Mouse (Mus musculus): ENCODE measurements around the gene Wrap53. TPM values are rescaled to one million over a fixed set of nuclear protein-coding genes. Genes with fewer than 3 reads are reported as not detected.
"Not testable (repeated sequence)": the region's sequence is repeated elsewhere in the genome, so short reads cannot be mapped to it uniquely, and the experiment has no call there.

The Wrap53 gene
- polyA plus RNA-seq, 1 experiment from 2014 or later, result 27.1 TPM

GRCm38 (mm10) chr11:69547071-69547470, 33.0 kb downstream of the Wrap53 start:
- Histone ChIP-seq H3K4me1 (peaks cover 18% of the 10 kb centered on the region), H3K4me3 (peak overlapping the region; percentile 56), H3K36me3 (no peaks in the 10 kb centered on the region), H3K27me3 (replicated peaks) (peaks cover 62% of the 10 kb centered on the region), H3K27ac (no peak overlapping the region), H3K4me2 (peak overlapping the region; percentile 88), H3K9ac (peak overlapping the region; percentile 65), H3K9me3 (replicated peaks) (no peaks in the 10 kb centered on the region)
- WGBS (ENCODE audit: insufficient replicate concordance), result 3% methylated on average over 15 of the region's 15 CpGs
- no peak for ATAC-seq

- no peaks in the 10 kb centered on the region for H3K9me3 ChIP-seq (replicated peaks)
- no peaks in the 10 kb centered on the region for H3K36me3 ChIP-seq
- peak overlapping the region; percentile 88 for H3K4me2 ChIP-seq
- peak; percentile 47; the same call in 1 of the 2 replicates for ATAC-seq
- peak overlapping the region; percentile 56 for H3K4me3 ChIP-seq
- H3K27me3 ChIP-seq (replicated peaks), result peaks cover 58% of the 10 kb centered on the region
- no peak overlapping the region for H3K27ac ChIP-seq
- under 1% methylated on average over 44 of the region's 44 CpGs for WGBS (ENCODE audit: insufficient replicate concordance)
- H3K9ac ChIP-seq, result peak overlapping the region; percentile 65
- peaks cover 18% of the 10 kb centered on the region for H3K4me1 ChIP-seq
Observed at GRCm38 (mm10) chr11:69546423-69547053, 33.5 kb downstream of the Wrap53 start.

DNA sequence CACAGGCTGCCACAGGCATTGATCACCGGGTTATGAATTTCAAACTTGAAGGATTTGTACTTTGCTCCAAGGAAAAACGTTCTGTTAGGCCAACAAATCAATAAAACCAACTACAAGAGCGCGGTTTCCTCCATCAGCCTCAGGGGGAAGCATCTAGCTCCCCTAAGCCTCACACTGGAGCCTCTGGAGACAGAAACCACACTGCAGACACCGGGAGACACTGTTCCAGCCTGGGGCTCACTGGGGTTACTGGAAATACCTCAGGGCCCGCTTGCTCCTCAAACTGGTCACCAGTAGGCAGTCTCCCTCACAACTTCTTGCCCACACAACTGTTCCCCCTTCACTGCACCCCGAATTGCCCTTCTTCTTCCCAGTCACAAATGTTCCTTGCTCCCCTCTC, 34.1 kb downstream of the Wrap53 start:
- no peak overlapping the region for H3K27ac ChIP-seq
- ATAC-seq, result no peak
- no peaks in the 10 kb centered on the region for H3K9me3 ChIP-seq (replicated peaks)
- H3K4me2 ChIP-seq, result peak overlapping the region; percentile 88
- H3K4me1 ChIP-seq, result peaks cover 18% of the 10 kb centered on the region
- H3K27me3 ChIP-seq (replicated peaks), result peaks cover 54% of the 10 kb centered on the region
- no peaks in the 10 kb centered on the region for H3K36me3 ChIP-seq
- peak overlapping the region; percentile 65; the same call in 1 of the 2 replicates for H3K9ac ChIP-seq
- H3K4me3 ChIP-seq, result peak overlapping the region; percentile 56
- WGBS (ENCODE audit: insufficient replicate concordance), result 23% methylated on average over 7 of the region's 7 CpGs

GRCm38 (mm10) chr11:69543598-69543997, 36.5 kb downstream of the Wrap53 start:
- no peaks in the 10 kb centered on the region for H3K36me3 ChIP-seq
- ATAC-seq, result no peak
- peaks cover 18% of the 10 kb centered on the region for H3K4me1 ChIP-seq
- H3K4me2 ChIP-seq, result no peak overlapping the region
- WGBS (ENCODE audit: insufficient replicate concordance), result 69% methylated on average over 3 of the region's 3 CpGs
- H3K4me3 ChIP-seq, result no peak overlapping the region
- H3K9ac ChIP-seq, result no peak overlapping the region
- no peaks in the 10 kb centered on the region for H3K9me3 ChIP-seq (replicated peaks)
- H3K27me3 ChIP-seq (replicated peaks), result peaks cover 41% of the 10 kb centered on the region
- no peak overlapping the region for H3K27ac ChIP-seq

DNA sequence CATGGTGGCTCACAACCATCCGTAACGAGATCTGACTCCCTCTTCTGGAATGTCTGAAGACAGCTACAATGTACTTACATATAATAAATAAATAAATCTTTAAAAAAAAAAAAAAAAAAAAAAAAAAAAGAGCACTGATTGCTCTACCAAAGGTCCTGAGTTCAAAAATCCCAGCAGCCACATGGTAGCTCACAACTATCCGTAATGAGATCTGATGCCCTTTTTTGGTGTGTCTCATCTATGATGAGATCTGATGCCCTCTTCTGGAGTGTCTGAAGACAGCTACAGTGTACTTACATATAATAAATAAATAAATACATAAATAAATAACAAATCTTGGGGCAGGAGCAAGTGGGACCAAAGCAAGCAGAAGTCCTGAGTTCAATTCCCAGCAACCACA, 38.3 kb downstream of the Wrap53 start:
- H3K27me3 ChIP-seq (replicated peaks), result peaks cover 23% of the 10 kb centered on the region
- 45% methylated on average over 1 of the region's 3 CpGs for WGBS (ENCODE audit: insufficient replicate concordance)
- not testable (repeated sequence) for H3K36me3 ChIP-seq; H3K27ac ChIP-seq; ATAC-seq; H3K4me2 ChIP-seq; H3K9me3 ChIP-seq (replicated peaks); H3K9ac ChIP-seq; H3K4me3 ChIP-seq
- H3K4me1 ChIP-seq, result peaks cover 14% of the 10 kb centered on the region

DNA sequence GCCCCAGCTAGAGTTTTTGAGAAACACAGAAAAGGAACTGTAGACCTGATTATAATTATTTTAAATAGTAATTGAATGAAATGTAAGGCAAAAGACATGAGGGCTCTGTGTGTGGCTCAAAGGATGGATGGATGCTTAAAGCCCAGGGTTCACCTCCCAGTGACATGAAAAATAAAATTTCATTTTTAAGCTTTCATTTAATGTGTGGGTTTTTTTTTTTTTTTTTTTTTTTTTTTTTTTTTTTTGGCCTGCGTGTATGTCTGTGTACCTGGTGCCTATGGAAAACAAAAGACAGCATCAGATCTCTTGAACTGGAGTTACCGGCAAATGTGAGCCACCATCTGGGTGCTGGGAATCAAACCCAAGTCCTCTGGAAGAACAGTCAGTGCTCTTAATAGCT, 39.4 kb downstream of the Wrap53 start:
- Histone ChIP-seq H3K36me3 (no peaks in the 10 kb centered on the region), H3K27ac (no peak overlapping the region), H3K9ac (no peak overlapping the region), H3K27me3 (replicated peaks) (peaks cover 13% of the 10 kb centered on the region), H3K4me2 (no peak overlapping the region), H3K4me3 (no peak overlapping the region), H3K4me1 (peaks cover 4% of the 10 kb centered on the region; the same call in 1 of the 2 replicates), H3K9me3 (replicated peaks) (no peaks in the 10 kb centered on the region)
- ATAC-seq, result no peak
- WGBS (ENCODE audit: insufficient replicate concordance), result 77% methylated on average over 2 of the region's 2 CpGs

- peaks cover 8% of the 10 kb centered on the region for H3K27me3 ChIP-seq (replicated peaks)
- H3K4me1 ChIP-seq, result peaks cover 4% of the 10 kb centered on the region; the same call in 1 of the 2 replicates
- 33% methylated on average over 1 of the region's 1 CpGs for WGBS (ENCODE audit: insufficient replicate concordance)
- H3K36me3 ChIP-seq, result no peaks in the 10 kb centered on the region
- no peak overlapping the region for H3K4me3 ChIP-seq
- H3K9ac ChIP-seq, result no peak overlapping the region
- H3K27ac ChIP-seq, result no peak overlapping the region
- ATAC-seq, result no peak
- no peaks in the 10 kb centered on the region for H3K9me3 ChIP-seq (replicated peaks)
- H3K4me2 ChIP-seq, result no peak overlapping the region
Observed at GRCm38 (mm10) chr11:69534990-69535389, 45.1 kb downstream of the Wrap53 start.

DNA sequence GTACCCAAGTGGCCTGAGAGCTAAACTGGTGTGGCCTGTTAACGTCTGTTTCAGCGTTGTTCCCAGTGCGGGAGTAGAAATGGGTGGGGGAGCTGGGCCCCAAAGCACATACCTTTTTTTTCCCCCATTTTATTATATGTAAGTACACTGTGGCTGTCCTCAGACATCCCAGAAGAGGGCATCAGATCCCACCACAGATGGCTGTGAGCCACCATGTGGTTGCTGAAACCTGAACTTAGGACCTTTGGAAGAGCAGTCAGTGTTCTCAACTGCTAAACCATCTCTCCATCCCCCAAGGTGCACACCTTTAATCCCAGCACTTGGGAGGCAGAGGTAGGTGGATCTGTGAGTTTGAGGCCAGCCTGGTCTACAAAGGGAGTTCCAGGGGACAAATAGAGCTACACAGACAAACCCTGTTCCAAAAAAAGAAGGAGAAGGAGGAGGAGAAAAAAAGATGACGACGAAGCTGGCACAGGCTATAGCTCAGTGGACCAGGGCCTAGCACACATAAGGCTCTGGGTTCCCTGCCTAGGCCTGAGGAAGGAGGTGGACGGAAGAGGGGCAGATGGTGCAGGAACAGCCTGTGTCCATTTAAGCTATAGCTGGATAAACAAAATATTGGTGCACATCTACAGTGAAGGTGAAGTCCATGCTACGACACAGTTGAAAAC, 47.4 kb downstream of the Wrap53 start:
- 65% methylated on average over 7 of the region's 7 CpGs for WGBS (ENCODE audit: insufficient replicate concordance)
- Histone ChIP-seq H3K36me3 (no peaks in the 10 kb centered on the region), H3K4me2 (no peak overlapping the region), H3K27me3 (replicated peaks) (peaks cover 21% of the 10 kb centered on the region), H3K9ac (no peak overlapping the region), H3K4me3 (no peak overlapping the region), H3K9me3 (replicated peaks) (no peaks in the 10 kb centered on the region), H3K4me1 (no peaks in the 10 kb centered on the region), H3K27ac (no peak overlapping the region)
- ATAC-seq, result no peak

- H3K4me2 ChIP-seq; H3K4me1 ChIP-seq; H3K4me3 ChIP-seq; H3K36me3 ChIP-seq; ATAC-seq; H3K27ac ChIP-seq; H3K9ac ChIP-seq; H3K9me3 ChIP-seq (replicated peaks): not testable (repeated sequence)
- H3K27me3 ChIP-seq (replicated peaks), result peaks cover 39% of the 10 kb centered on the region
- WGBS (ENCODE audit: insufficient replicate concordance), result 68% methylated on average over 6 of the region's 6 CpGs
Observed at GRCm38 (mm10) chr11:69530755-69531154, 49.3 kb downstream of the Wrap53 start.

DNA sequence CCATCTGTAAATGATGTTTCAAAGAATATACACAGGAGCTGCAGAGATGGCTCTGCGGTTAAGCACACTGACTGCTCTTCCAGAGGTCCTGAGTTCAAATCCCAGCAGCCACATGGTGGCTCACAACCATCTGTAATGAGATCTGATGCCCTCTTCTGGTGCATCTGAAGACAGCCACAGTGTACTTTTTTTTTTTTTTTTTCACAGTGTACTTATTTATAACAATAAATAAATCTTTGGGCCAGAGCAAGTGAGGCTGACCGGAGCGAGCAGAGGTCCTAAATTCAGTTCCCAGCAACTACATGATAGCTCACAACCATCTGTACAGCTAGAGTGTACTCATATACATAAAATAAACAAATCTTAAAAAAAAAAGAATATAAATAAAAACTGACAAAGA, 49.8 kb downstream of the Wrap53 start:
- peaks cover 39% of the 10 kb centered on the region for H3K27me3 ChIP-seq (replicated peaks)
- not testable (repeated sequence) for H3K4me2 ChIP-seq; H3K4me1 ChIP-seq; H3K9me3 ChIP-seq (replicated peaks); H3K4me3 ChIP-seq; H3K27ac ChIP-seq; H3K36me3 ChIP-seq; H3K9ac ChIP-seq; ATAC-seq
- 89% methylated on average over 3 of the region's 3 CpGs for WGBS (ENCODE audit: insufficient replicate concordance)

DNA sequence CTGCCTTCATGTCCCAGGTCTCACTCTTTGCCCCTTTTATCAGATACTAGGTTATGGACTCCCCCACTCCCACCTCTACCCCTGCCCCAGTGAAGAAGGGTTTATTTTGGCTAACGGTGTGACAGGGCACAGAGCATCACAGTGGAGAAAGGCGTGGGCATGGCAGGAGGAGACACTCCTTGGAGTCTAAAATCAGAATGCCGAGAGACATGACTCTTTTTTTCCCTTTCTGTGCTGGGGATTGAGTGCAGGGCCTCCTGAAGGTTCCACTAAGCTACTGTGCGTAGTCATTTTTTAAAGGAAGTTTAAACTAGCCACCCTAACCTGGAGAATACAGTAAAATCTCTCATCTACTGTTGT, 52.0 kb downstream of the Wrap53 start:
- no peaks in the 10 kb centered on the region for H3K9me3 ChIP-seq (replicated peaks)
- no peak overlapping the region for H3K27ac ChIP-seq
- ATAC-seq, result no peak
- no peak overlapping the region for H3K9ac ChIP-seq
- no peaks in the 10 kb centered on the region for H3K4me1 ChIP-seq
- H3K4me2 ChIP-seq, result no peak overlapping the region
- 69% methylated on average over 4 of the region's 4 CpGs for WGBS (ENCODE audit: insufficient replicate concordance)
- H3K36me3 ChIP-seq, result no peaks in the 10 kb centered on the region
- H3K4me3 ChIP-seq, result no peak overlapping the region
- peaks cover 39% of the 10 kb centered on the region for H3K27me3 ChIP-seq (replicated peaks)

DNA sequence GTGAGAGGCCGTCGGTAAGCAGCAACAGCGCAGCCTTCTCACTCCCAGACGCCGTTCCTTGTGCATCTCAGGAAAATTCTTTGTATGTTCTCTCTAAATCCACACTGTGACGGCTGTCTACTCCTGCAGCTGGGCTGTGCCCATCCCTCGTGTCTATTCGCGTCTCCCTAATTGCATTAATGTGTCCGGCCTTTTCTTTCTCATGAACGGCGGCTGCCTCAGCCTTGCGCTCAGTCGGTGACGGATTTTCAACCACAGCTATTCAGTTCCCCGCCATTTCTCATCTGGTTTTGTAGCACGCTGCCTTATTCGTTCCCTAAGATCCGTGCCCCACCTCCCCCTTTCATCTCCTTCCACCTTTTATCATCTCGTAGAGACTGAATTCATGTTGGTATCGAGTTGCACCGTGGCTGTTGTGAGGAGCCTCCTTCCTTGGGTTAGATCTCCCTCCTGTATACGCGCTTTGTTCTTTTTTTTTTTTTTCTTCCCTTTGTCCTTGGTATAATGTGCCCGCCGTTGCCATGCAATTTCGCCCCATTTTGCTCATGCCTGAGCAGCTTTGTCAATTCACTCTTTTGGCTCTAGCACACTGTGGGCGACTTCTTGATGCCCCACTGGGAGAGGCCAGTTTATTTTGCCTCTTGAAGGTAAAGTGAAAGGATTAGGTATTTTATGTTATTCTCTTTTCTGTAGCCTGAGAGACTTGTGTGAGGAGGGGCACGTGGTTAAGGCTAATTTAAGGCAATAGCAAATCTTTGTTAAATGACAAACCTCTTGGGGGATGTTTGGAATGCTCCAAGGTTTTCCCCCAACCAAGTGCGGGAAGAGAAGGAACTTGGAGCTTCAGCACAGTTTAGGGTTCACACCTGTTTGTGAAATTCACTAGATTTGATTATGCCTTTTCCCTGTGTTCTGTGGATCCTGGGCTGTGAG, 52.7 kb downstream of the Wrap53 start:
- H3K9me3 ChIP-seq (replicated peaks), result no peaks in the 10 kb centered on the region
- peaks cover under 1% of the 10 kb centered on the region; the same call in 1 of the 2 replicates for H3K4me1 ChIP-seq
- H3K36me3 ChIP-seq, result no peaks in the 10 kb centered on the region
- WGBS (ENCODE audit: insufficient replicate concordance), result 25% methylated on average over 30 of the region's 30 CpGs
- peak overlapping the region; percentile 45 for H3K4me2 ChIP-seq
- no peak for ATAC-seq
- no peak overlapping the region for H3K27ac ChIP-seq
- H3K4me3 ChIP-seq, result no peak overlapping the region
- peaks cover 39% of the 10 kb centered on the region for H3K27me3 ChIP-seq (replicated peaks)
- H3K9ac ChIP-seq, result no peak overlapping the region
